Mouse (Mus musculus) C2C12 (cell line): ENCODE results near the gene Gm20388. TPM values are rescaled to one million over a fixed set of nuclear protein-coding genes. Genes with fewer than 3 reads are reported as not detected.

Experiments used
- H3K27me3 ChIP-seq: one replicate; pipeline ENCODE4 v1.6.1; 2011; ENCODE audit not compliant: control insufficient read depth, insufficient read depth, insufficient read length
- H3K36me3 ChIP-seq: one replicate; pipeline ENCODE4 v1.6.1; 2011; ENCODE audit not compliant: control insufficient read depth, insufficient read depth
- H3K4me3 ChIP-seq: one replicate; pipeline ENCODE4 v1.5.1; 2011; ENCODE audit warnings: mild to moderate bottlenecking, control low read depth; ENCODE audit not compliant: poor library complexity, insufficient read depth, severe bottlenecking
- H3K79me2 ChIP-seq: one replicate; pipeline ENCODE4 v1.6.1; 2011; ENCODE audit not compliant: control insufficient read depth, insufficient read depth
- H3K79me3 ChIP-seq: one replicate; pipeline ENCODE4 v1.6.1; 2011; ENCODE audit warnings: low read depth, control low read depth
- H3ac ChIP-seq: one replicate; pipeline ENCODE3; 2011; ENCODE audit warnings: low read depth; ENCODE audit not compliant: control insufficient read depth, insufficient read length
- CEBPB ChIP-seq: IDR thresholded peaks from one replicate; pipeline ENCODE4 v1.6.1; 2011; ENCODE audit warnings: low read depth, mild to moderate bottlenecking, control low read depth, moderate library complexity
- CTCF ChIP-seq: IDR thresholded peaks from one replicate; pipeline ENCODE4 v1.5.1; 2011; ENCODE audit not compliant: control insufficient read depth, insufficient read depth, insufficient read length
- FOSL1 ChIP-seq: IDR thresholded peaks from one replicate; pipeline ENCODE4 v1.8.0; 2011; ENCODE audit warnings: mild to moderate bottlenecking, low read length; ENCODE audit not compliant: poor library complexity, insufficient read depth, severe bottlenecking
- MAX ChIP-seq: IDR thresholded peaks from one replicate; pipeline ENCODE4 v1.6.1; 2011; ENCODE audit warnings: mild to moderate bottlenecking, control low read depth
- MYOD1 ChIP-seq: IDR thresholded peaks from one replicate; pipeline ENCODE4 v1.6.1; 2011; ENCODE audit warnings: low read depth; ENCODE audit not compliant: control insufficient read depth, insufficient read length
- MYOG ChIP-seq: IDR thresholded peaks from one replicate; pipeline ENCODE4 v1.6.1; 2011; ENCODE audit not compliant: control insufficient read depth, insufficient read length; ENCODE audit errors: extremely low read depth
- USF1 ChIP-seq: IDR thresholded peaks from one replicate; pipeline ENCODE4 v1.6.1; 2011; ENCODE audit warnings: low read depth, mild to moderate bottlenecking, control low read depth, moderate library complexity
- polyA plus RNA-seq: library from polyadenylated mRNA; unstranded; fragments of >200 nt; fragmentation: generic; extraction: Trizol; gene quantifications from one replicate; pipeline ENCODE4 v1.2.1, GENCODE M21; 2012; ENCODE audit warnings: missing spikeins

The Gm20388 gene
- polyA plus RNA-seq, 1 experiment, result 15.0 TPM

GRCm38 (mm10) chr8:120517666-120518410 lies 607.2 kb downstream of the Gm20388 start:
- Histone ChIP-seq H3K36me3 (no peaks in the 10 kb centered on the region), H3K4me3 (no peak overlapping the region), H3K79me2 (peaks cover 16% of the 10 kb centered on the region), H3K27me3 (no peaks in the 10 kb centered on the region), H3ac (no peak overlapping the region), H3K79me3 (peaks cover 2% of the 10 kb centered on the region)
- TF ChIP-seq MYOG, result no peak
- no peak for TF ChIP-seq CEBPB
- TF ChIP-seq MYOD1, result no peak
- TF ChIP-seq CTCF, result no peak
- TF ChIP-seq USF1, result no peak
- no peak for TF ChIP-seq FOSL1
- no peak for TF ChIP-seq MAX

- H3K79me2 ChIP-seq, result peaks cover 15% of the 10 kb centered on the region
- no peak overlapping the region for H3ac ChIP-seq
- no peak for TF ChIP-seq CEBPB
- TF ChIP-seq CTCF, result no peak
- TF ChIP-seq USF1, result no peak
- no peak for TF ChIP-seq MYOD1
- no peaks in the 10 kb centered on the region for H3K27me3 ChIP-seq
- H3K79me3 ChIP-seq, result peaks cover 2% of the 10 kb centered on the region
- H3K4me3 ChIP-seq, result no peak overlapping the region
- H3K36me3 ChIP-seq, result no peaks in the 10 kb centered on the region
Measured at GRCm38 (mm10) chr8:120518736-120519534, 608.3 kb downstream of the Gm20388 start.

GRCm38 (mm10) chr8:120520287-120520686 lies 609.6 kb downstream of the Gm20388 start:
- Histone ChIP-seq H3K27me3 (no peaks in the 10 kb centered on the region), H3K79me3 (no peaks in the 10 kb centered on the region), H3K4me3 (no peak overlapping the region), H3K79me2 (peaks cover 15% of the 10 kb centered on the region), H3ac (no peak overlapping the region), H3K36me3 (no peaks in the 10 kb centered on the region)
- no peak for TF ChIP-seq USF1
- TF ChIP-seq CEBPB, result no peak
- no peak for TF ChIP-seq CTCF
- no peak for TF ChIP-seq MYOG
- TF ChIP-seq MYOD1, result no peak
- TF ChIP-seq MAX, result no peak
- no peak for TF ChIP-seq FOSL1

- Histone ChIP-seq H3K79me2 (peaks cover 15% of the 10 kb centered on the region), H3ac (no peak overlapping the region), H3K36me3 (no peaks in the 10 kb centered on the region), H3K79me3 (no peaks in the 10 kb centered on the region), H3K27me3 (no peaks in the 10 kb centered on the region), H3K4me3 (no peak overlapping the region)
- TF ChIP-seq USF1 (no peak), CTCF (no peak), CEBPB (no peak), MYOG (no peak), FOSL1 (no peak), MAX (no peak)
Measured at GRCm38 (mm10) chr8:120520707-120521590, 610.3 kb downstream of the Gm20388 start.

- Histone ChIP-seq H3K79me2 (peaks cover 15% of the 10 kb centered on the region), H3K36me3 (no peaks in the 10 kb centered on the region), H3K4me3 (no peak overlapping the region), H3ac (no peak overlapping the region), H3K27me3 (no peaks in the 10 kb centered on the region), H3K79me3 (no peaks in the 10 kb centered on the region)
- TF ChIP-seq CTCF (no peak), FOSL1 (no peak), USF1 (no peak)
Measured at GRCm38 (mm10) chr8:120521591-120521965, 610.9 kb downstream of the Gm20388 start.
